Mouse (Mus musculus) ES-E14 (cell line): ENCODE results near the gene Cldn6.

ENCODE experiments used
- CHD2 ChIP-seq: IDR thresholded peaks from 2 replicates; pipeline ENCODE4 v1.6.1; 2014; ENCODE audit warnings: mild to moderate bottlenecking, low read depth, low read length, inconsistent platforms
- MAFK ChIP-seq: IDR thresholded peaks from 2 replicates; pipeline ENCODE4 v1.6.1; 2014; ENCODE audit warnings: mild to moderate bottlenecking, low read depth, low read length, inconsistent platforms; ENCODE audit not compliant: insufficient read depth
- ZC3H11A ChIP-seq: IDR thresholded peaks from 2 replicates; pipeline ENCODE4 v1.6.1; 2012; ENCODE audit warnings: low read depth, mild to moderate bottlenecking, inconsistent platforms, low read length, borderline replicate concordance
- ZNF384 ChIP-seq: IDR thresholded peaks from 2 replicates; pipeline ENCODE4 v1.6.1; 2012; ENCODE audit warnings: low read depth, low read length, inconsistent platforms

GRCm38 (mm10) chr17:23683856-23684672 lies 5.0 kb downstream of the Cldn6 start, which contains the start of gene Cldn9:
- TF ChIP-seq MAFK (no peak), CHD2 (no peak), ZNF384 (no peak), ZC3H11A (no peak)
